Mouse (Mus musculus) left cerebral cortex, postnatal 25 days (tissue): Measurements from ENCODE around the gene Gm11099. TPM values are rescaled to one million over a fixed set of nuclear protein-coding genes. Genes with fewer than 3 reads are reported as not detected.

Source experiments
- DNase-seq, 2 experiments: peaks; one replicate each; pipeline ENCODE4 v3.0.0; 2022; ENCODE audit warnings: low spot score in 2 of 2, mixed read lengths in 1 of 2
- intact Hi-C: fragments of 180-260 bp; cut with DNase I; formaldehyde crosslinking; loops from one replicate; pipeline ENCODE4 v1.15.1; 2025
- total RNA-seq, 2 experiments: library from RNA; stranded (reverse); gene quantifications; 2 replicates each; pipeline ENCODE4 v1.2.3; 2021

Gene Gm11099
- total RNA-seq, result not detected

- DNase-seq, result no peak
- intact Hi-C loops, result no loop called here
Observed at GRCm38 (mm10) chr2:58859134-58859533, at the start of gene Gm11099. Gene Gm11099, plus strand, starts transcription at chr2:58859434.

- no peak for DNase-seq
- intact Hi-C loops, result no loop called here
Observed at GRCm38 (mm10) chr2:58812941-58813340, 46.3 kb upstream of the Gm11099 start.

GRCm38 (mm10) chr2:58828910-58829600 lies 30.2 kb upstream of the Gm11099 start:
- intact Hi-C loops, result no loop called here
- no peak for DNase-seq

- intact Hi-C loops, result loop anchor here (2.0 kb wide), 1 partner anchor 609 kb away; no protein-coding TSS in a partner anchor
- peak in 1 of 2 experiments; percentile 24 for DNase-seq
Observed at GRCm38 (mm10) chr2:58829981-58830742, 29.1 kb upstream of the Gm11099 start.

GRCm38 (mm10) chr2:58832253-58832980 lies 26.8 kb upstream of the Gm11099 start:
- intact Hi-C loops, result no loop called here
- no peak for DNase-seq

- intact Hi-C loops, result no loop called here
- no peak for DNase-seq
Observed at GRCm38 (mm10) chr2:58841021-58841420, 18.2 kb upstream of the Gm11099 start.

GRCm38 (mm10) chr2:58842443-58842842 lies 16.8 kb upstream of the Gm11099 start:
- DNase-seq, result no peak
- intact Hi-C loops, result no loop called here

GRCm38 (mm10) chr2:58844499-58844898 lies 14.7 kb upstream of the Gm11099 start:
- intact Hi-C loops, result no loop called here
- DNase-seq, result no peak

GRCm38 (mm10) chr2:58879876-58880275 lies 20.6 kb downstream of the Gm11099 start:
- peak; percentile 9 to 53 for DNase-seq
- intact Hi-C loops, result no loop called here

GRCm38 (mm10) chr2:58905057-58905456 lies 45.8 kb downstream of the Gm11099 start:
- intact Hi-C loops, result no loop called here
- peak in 1 of 2 experiments; percentile 27 for DNase-seq

GRCm38 (mm10) chr2:58906814-58907516 lies 47.7 kb downstream of the Gm11099 start:
- DNase-seq, result no peak
- intact Hi-C loops, result no loop called here

- no peak for DNase-seq
- intact Hi-C loops, result no loop called here
Observed at GRCm38 (mm10) chr2:58912339-58912738, 53.1 kb downstream of the Gm11099 start.

- intact Hi-C loops, result no loop called here
- DNase-seq, result no peak
Observed at GRCm38 (mm10) chr2:58918351-58918750, 59.1 kb downstream of the Gm11099 start.

GRCm38 (mm10) chr2:58925551-58925950 lies 66.3 kb downstream of the Gm11099 start:
- intact Hi-C loops, result no loop called here
- peak; percentile 9 to 79 for DNase-seq

- intact Hi-C loops, result no loop called here
- DNase-seq, result peak; percentile 10 to 79
Observed at GRCm38 (mm10) chr2:58941361-58941760, 82.1 kb downstream of the Gm11099 start.

GRCm38 (mm10) chr2:58948796-58949195 lies 89.6 kb downstream of the Gm11099 start:
- DNase-seq, result no peak
- intact Hi-C loops, result no loop called here

- no peak for DNase-seq
- intact Hi-C loops, result no loop called here
Observed at GRCm38 (mm10) chr2:58952101-58952500, 92.9 kb downstream of the Gm11099 start.

GRCm38 (mm10) chr2:58956351-58956750 lies 97.1 kb downstream of the Gm11099 start:
- intact Hi-C loops, result no loop called here
- DNase-seq, result no peak

- intact Hi-C loops, result no loop called here
- no peak for DNase-seq
Observed at GRCm38 (mm10) chr2:58956770-58957300, 97.6 kb downstream of the Gm11099 start.
